Mouse (Mus musculus): ENCODE measurements around the gene Nfia.

- TF ChIP-seq POLR2A (IDR thresholded peaks at IDR 0.05; ENCODE audit: low read depth, low read length) (no peak), CTCF (IDR thresholded peaks at IDR 0.05; ENCODE audit: borderline replicate concordance, insufficient read depth, low read length) (no peak)
Measured at GRCm38 (mm10) chr4:98019811-98020210, 247.3 kb downstream of the Nfia start.

Data from embryonic fibroblast, embryonic 13.5 days (primary cell).